ENCODE assay signal across 1 mouse cellular context in the genomic region with DNA sequence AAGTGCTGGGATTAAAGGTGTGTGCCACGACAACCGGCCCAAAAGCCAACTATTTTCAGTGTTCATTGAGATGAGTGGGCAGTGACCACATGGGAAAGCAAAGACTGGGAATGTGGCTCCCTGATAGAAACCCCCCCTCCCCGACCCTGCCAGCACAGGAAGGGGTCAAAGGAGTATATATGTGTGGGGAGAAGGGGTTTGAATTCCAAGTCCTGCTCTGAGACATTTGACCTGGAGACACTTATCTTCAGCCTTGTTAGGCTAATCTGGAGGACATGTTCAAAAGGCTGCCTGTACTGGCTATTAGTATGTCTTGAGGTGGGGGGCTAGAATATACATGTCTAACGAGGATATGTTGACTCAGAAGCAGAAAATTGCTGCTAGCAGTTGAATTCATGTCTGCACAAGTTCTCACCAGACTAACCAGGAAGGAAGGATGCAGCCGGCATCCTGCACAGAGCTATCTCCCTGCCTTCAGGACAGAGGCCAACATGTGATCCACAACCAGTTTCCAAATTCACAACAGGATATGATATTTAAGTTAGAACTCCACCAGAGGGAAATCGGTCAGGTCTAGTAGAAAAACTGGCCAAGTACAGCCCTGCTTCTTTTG.
TF ChIP-seq lines count a peak whose summit lies in the region.

No protein-coding gene starts in this region.

TF ChIP-seq in CH12.LX, 34 proteins besides CTCF, POLR2A, EP300 and RAD21:
- no peak for TF ChIP-seq RCOR1 (conservative IDR thresholded peaks at IDR 0.05; ENCODE audit: low read depth, low read length)
- peak; percentile 93 for TF ChIP-seq POLR2AphosphoS2 (IDR thresholded peaks at IDR 0.05; ENCODE audit: low read depth, low read length)
- no peak for TF ChIP-seq ZNF384 (IDR thresholded peaks at IDR 0.05; ENCODE audit: low read depth, low read length)
TF ChIP-seq in CH12.LX: peak in this region for 1.
